Mouse (Mus musculus) olfactory bulb, adult 2 months (tissue): ENCODE data around the gene Bcan.

Experiments used
- CTCF ChIP-seq: fragments of 200-500 bp; IDR thresholded peaks from 2 replicates; pipeline ENCODE4 v1.5.1; 2012; ENCODE audit warnings: low read depth, mild to moderate bottlenecking, low read length, moderate library complexity; ENCODE audit not compliant: insufficient read depth
- POLR2A ChIP-seq: fragments of 200-500 bp; IDR thresholded peaks from 2 replicates; pipeline ENCODE4 v1.6.1; 2012; ENCODE audit warnings: mild to moderate bottlenecking, low read depth, low read length, moderate library complexity; ENCODE audit not compliant: insufficient read depth

GRCm38 (mm10) chr3:88042661-88043421 is 42.8 kb upstream of the Bcan start, which contains the start of gene Gpatch4:
- TF ChIP-seq CTCF = no peak
- TF ChIP-seq POLR2A = no peak
